Mouse (Mus musculus) liver, embryonic 14.5 days (tissue): Measurements from ENCODE around the gene Pdyn. TPM values are rescaled to one million over a fixed set of nuclear protein-coding genes. Genes with fewer than 3 reads are reported as not detected.

Experiments used
- ATAC-seq: fragments of 200-750 bp; cut with Nextera tagmentation; 2 replicates; pipeline ENCODE4 v1.8.0; 2017; ENCODE audit warnings: moderate number of reproducible peaks, mild to moderate bottlenecking, moderate library complexity; ENCODE audit not compliant: insufficient read depth
- DNase-seq, 3 experiments: peaks; one replicate each; pipeline ENCODE4 v3.0.0-alpha.2; 2012 to 2013; ENCODE audit warnings: low read depth in 3 of 3, low spot score in 3 of 3
- H3K27ac ChIP-seq: fragments of 300-500 bp; sonication (generic); 2 replicates; pipeline ENCODE4 v1.5.1; 2014; ENCODE audit warnings: moderate library complexity, mild to moderate bottlenecking, control low read depth, inconsistent platforms
- H3K27me3 ChIP-seq: fragments of 300-500 bp; sonication (generic); 2 replicates; pipeline ENCODE4 v1.6.1; 2014; ENCODE audit warnings: mild to moderate bottlenecking, low read length, moderate library complexity; ENCODE audit not compliant: control insufficient read depth, insufficient read depth
- H3K36me3 ChIP-seq: fragments of 300-500 bp; sonication (generic); replicated peaks from 2 replicates; pipeline ENCODE4 v1.6.1; 2014; ENCODE audit warnings: low read depth; ENCODE audit not compliant: control insufficient read depth, insufficient read depth
- H3K4me1 ChIP-seq, 2 experiments: fragments of 200-500 bp in 1 of 2; fragments of 300-500 bp in 1 of 2; sonication (generic) in 1 of 2; replicated peaks; 2 replicates each; pipeline ENCODE4 v1.6.1; 2012 to 2014; ENCODE audit warnings: antibody characterized with exemption in 1 of 2, inconsistent platforms in 1 of 2, low read length in 1 of 2; ENCODE audit not compliant: control insufficient read depth in 2 of 2, insufficient read depth in 2 of 2
- H3K4me2 ChIP-seq: fragments of 300-500 bp; sonication (generic); 2 replicates; pipeline ENCODE4 v1.6.1; 2014; ENCODE audit warnings: low read depth, mild to moderate bottlenecking, control low read depth, moderate library complexity
- H3K4me3 ChIP-seq, 2 experiments: fragments of 200-500 bp in 1 of 2; fragments of 300-500 bp in 1 of 2; sonication (generic) in 1 of 2; 2 replicates each; pipeline ENCODE4 v1.5.1; 2012 to 2014; ENCODE audit warnings: low read depth in 2 of 2, low read length in 2 of 2, mild to moderate bottlenecking in 2 of 2, control low read depth in 1 of 2, inconsistent platforms in 1 of 2, moderate library complexity in 1 of 2; ENCODE audit not compliant: insufficient read depth in 1 of 2
- H3K9ac ChIP-seq: fragments of 300-500 bp; sonication (generic); replicated peaks from 2 replicates; pipeline ENCODE4 v1.6.1; 2014; ENCODE audit warnings: mild to moderate bottlenecking, control low read depth, moderate library complexity
- H3K9me3 ChIP-seq: fragments of 300-500 bp; sonication (generic); 2 replicates; pipeline ENCODE4 v1.6.1; 2016; ENCODE audit warnings: low read length, mixed read lengths; ENCODE audit not compliant: control insufficient read depth
- CTCF ChIP-seq: IDR thresholded peaks from 2 replicates; pipeline ENCODE4 v1.5.1; 2016; ENCODE audit warnings: antibody characterized with exemption, low read depth, control low read depth
- EP300 ChIP-seq: IDR thresholded peaks from 2 replicates; pipeline ENCODE4 v1.6.1; 2016; ENCODE audit warnings: antibody characterized with exemption, low read depth
- WGBS: fragments of 180-500 bp; shearing (Covaris S2); extraction: QIAGEN DNeasy Blood & Tissue Kit; methylation state at CpG from one replicate; pipeline ENCODE4 v1.1.7; 2014; ENCODE audit not compliant: insufficient replicate concordance; 5-methylcytosine and 5-hydroxymethylcytosine counted together
- polyA plus RNA-seq, 2 experiments: library from polyadenylated mRNA; depleted of rRNA in 1 of 2; stranded (reverse) in 1 of 2; unstranded in 1 of 2; fragments of >200 nt; fragmentation: Nextera tagmentation in 1 of 2; extraction: Ambion mirVana in 1 of 2; gene quantifications; 2 replicates each; pipeline versions ENCODE4 v1.2.1 to v1.2.3; 2012 to 2014

Gene Pdyn
- polyA plus RNA-seq, 2 experiments: 0.01 TPM; not detected in 1

GRCm38 (mm10) chr2:129689694-129690093 is 9.9 kb downstream of the Pdyn start:
- Histone ChIP-seq H3K4me3 (no peak overlapping the region), H3K36me3 (no peaks in the 10 kb centered on the region), H3K4me2 (no peak overlapping the region), H3K27me3 (no peaks in the 10 kb centered on the region), H3K9ac (no peak overlapping the region), H3K9me3 (no peaks in the 10 kb centered on the region), H3K4me1 (0 out of 4 replicates have a peak, but pooled peaks cover 0 to 2% of the 10 kb centered on the region in 2 experiments), H3K27ac (no peak overlapping the region)
- DNase-seq (no peak), ATAC-seq (no peak)
- WGBS: 58% methylated on average over 7 of the region's 7 CpGs
- TF ChIP-seq EP300 (no peak), CTCF (no peak)

DNA sequence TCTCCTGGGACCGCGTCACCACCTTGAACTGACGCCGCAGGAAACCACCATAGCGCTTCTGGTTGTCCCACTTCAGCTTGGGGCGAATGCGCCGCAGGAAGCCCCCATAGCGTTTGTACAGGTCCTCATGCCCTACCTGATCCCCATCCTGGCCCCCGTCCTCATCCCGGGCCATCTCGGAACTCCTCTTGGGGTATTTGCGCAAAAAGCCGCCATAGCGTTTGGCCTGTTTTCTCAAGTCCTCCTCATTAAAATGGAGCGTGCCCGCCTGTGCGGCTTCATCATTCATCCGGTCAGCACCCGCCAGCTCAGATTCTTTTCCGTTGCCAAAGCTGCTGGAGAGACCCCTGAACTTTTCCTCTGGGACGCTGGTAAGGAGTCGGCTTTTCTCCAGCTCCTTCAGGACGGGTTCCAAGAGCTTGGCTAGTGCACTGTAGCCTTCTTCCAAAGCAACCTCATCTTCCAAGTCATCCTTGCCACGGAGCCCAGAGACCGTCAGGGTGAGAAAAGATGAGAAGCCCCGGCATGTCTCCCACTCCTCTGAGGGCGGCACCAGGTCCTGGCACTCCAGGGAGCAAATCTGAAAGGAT is 11.5 kb downstream of the Pdyn start:
- Histone ChIP-seq H3K9me3 (no peaks in the 10 kb centered on the region), H3K4me1 (no peaks in the 10 kb centered on the region), H3K4me3 (no peak overlapping the region), H3K36me3 (no peaks in the 10 kb centered on the region), H3K4me2 (no peak overlapping the region), H3K27ac (no peak overlapping the region), H3K9ac (no peak overlapping the region), H3K27me3 (no peaks in the 10 kb centered on the region)
- ATAC-seq (no peak), DNase-seq (no peak)
- 78% methylated on average over 28 of the region's 28 CpGs for WGBS
- no peak for TF ChIP-seq CTCF
- TF ChIP-seq EP300: no peak

DNA sequence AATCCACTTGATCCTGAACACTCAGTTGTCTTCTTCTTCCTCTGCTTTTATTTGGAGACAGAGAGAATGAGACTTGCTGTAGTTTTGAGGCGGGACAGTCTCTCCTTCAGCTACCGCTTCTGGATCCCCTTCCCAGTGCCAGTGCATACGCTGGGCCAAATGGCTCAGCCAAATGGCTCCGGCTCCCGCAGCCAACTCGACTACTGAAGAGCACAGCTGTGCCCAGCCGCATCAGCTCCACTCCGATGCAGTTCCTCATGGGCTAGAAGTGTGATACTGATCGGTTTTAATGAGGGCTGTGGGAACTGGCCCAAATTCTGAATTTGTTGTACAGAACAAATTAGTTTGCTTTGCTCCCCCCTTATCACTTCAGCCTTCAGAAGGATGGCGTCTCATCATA is 12.7 kb downstream of the Pdyn start:
- WGBS: 60% methylated on average over 10 of the region's 10 CpGs

GRCm38 (mm10) chr2:129684014-129684413 is 15.6 kb downstream of the Pdyn start:
- H3K9ac ChIP-seq: no peak overlapping the region
- H3K9me3 ChIP-seq: no peaks in the 10 kb centered on the region
- H3K27ac ChIP-seq: no peak overlapping the region
- no peaks in the 10 kb centered on the region for H3K4me1 ChIP-seq
- ATAC-seq: no peak
- no peaks in the 10 kb centered on the region for H3K27me3 ChIP-seq
- WGBS: 63% methylated on average over 4 of the region's 4 CpGs
- TF ChIP-seq EP300 (no peak), CTCF (no peak)
- DNase-seq: no peak
- H3K36me3 ChIP-seq: no peaks in the 10 kb centered on the region
- H3K4me3 ChIP-seq: no peak overlapping the region
- no peak overlapping the region for H3K4me2 ChIP-seq

More for the DNA sequence above, 12.7 kb downstream of the Pdyn start:
- DNase-seq: no peak
- Histone ChIP-seq H3K4me2 (no peak overlapping the region), H3K9me3 (no peaks in the 10 kb centered on the region), H3K27ac (no peak overlapping the region), H3K4me1 (no peaks in the 10 kb centered on the region), H3K9ac (no peak overlapping the region), H3K4me3 (no peak overlapping the region), H3K27me3 (no peaks in the 10 kb centered on the region), H3K36me3 (no peaks in the 10 kb centered on the region)
- ATAC-seq: no peak
- TF ChIP-seq CTCF (no peak), EP300 (no peak)

GRCm38 (mm10) chr2:129680236-129680635 is 19.4 kb downstream of the Pdyn start:
- ATAC-seq: no peak
- no peak for TF ChIP-seq EP300
- no peak for TF ChIP-seq CTCF
- Histone ChIP-seq H3K9me3 (no peaks in the 10 kb centered on the region), H3K4me2 (no peak overlapping the region), H3K4me1 (no peaks in the 10 kb centered on the region), H3K27me3 (no peaks in the 10 kb centered on the region), H3K9ac (no peak overlapping the region), H3K36me3 (no peaks in the 10 kb centered on the region), H3K4me3 (no peak overlapping the region), H3K27ac (no peak overlapping the region)
- WGBS: 65% methylated on average over 3 of the region's 3 CpGs
- DNase-seq: no peak
